In the genomic region with DNA sequence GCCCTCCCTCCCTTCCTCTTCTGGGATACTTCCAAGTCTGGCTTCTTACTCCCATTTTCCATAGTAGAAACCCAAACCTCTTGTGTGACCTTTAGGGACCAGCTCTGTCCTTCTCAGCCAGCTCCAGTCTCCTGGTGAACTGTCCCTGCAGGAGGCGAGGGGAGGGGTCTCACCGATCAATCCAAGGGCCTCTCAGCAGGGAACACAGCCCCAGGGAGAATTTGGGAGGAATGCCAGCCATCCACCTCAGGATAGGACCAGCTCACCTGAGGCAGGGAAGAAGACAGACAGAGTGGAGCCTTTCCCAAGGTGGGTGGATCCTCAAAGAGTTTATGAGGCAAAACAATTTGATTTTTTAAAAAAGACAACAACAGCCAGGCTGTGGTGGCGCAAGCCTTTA, we compare ENCODE assay signal across 40 mouse cellular contexts. TPM values are rescaled to one million over a fixed set of nuclear protein-coding genes. Genes with fewer than 3 reads are reported as not detected.
"Had no signal": no experiment of that assay in that cellular context is flagged by ENCODE, and none has a peak within 500 bp of the region (broad histone marks: within the 10 kb centered on the region; RNA-seq: fewer than 3 reads in every experiment).

No protein-coding gene starts in this region.

- ATAC-seq: hindbrain, embryonic 16.5 days; inflammation-experienced regulatory T-cells, adult 6 months; intestine, embryonic 15.5 days; intestine, postnatal 0 days had no signal

- H3K4me1 ChIP-seq: limb, embryonic 12.5 days had no signal

- H3K9ac ChIP-seq: heart, embryonic 12.5 days; hindbrain, embryonic 12.5 days; hindbrain, embryonic 14.5 days; intestine, embryonic 15.5 days; limb, embryonic 12.5 days; liver, embryonic 13.5 days; liver, embryonic 15.5 days had no signal

- DNase-seq: gastrocnemius, adult 2 months; gastrocnemius, postnatal 10 days; gastrocnemius, postnatal 25 days; heart, adult 2 months; heart, postnatal 10 days; heart, postnatal 4 days; kidney, adult 18-20 months; kidney, adult 8-10 months; kidney, postnatal 10 days; kidney, postnatal 25 days; kidney, postnatal 4 days; liver; liver, embryonic 13.5 days had no signal

- H3K36me3 ChIP-seq: hindbrain, embryonic 10.5 days; hindbrain, embryonic 12.5 days; intestine, embryonic 15.5 days; limb, embryonic 10.5 days; limb, embryonic 12.5 days; liver, embryonic 13.5 days; liver, embryonic 15.5 days had no signal

- H3K27ac ChIP-seq: gastrocnemius, adult 2 months; heart, adult 2 months; heart, embryonic 10.5 days; hindbrain, embryonic 10.5 days; hindbrain, embryonic 12.5 days; hindbrain, embryonic 14.5 days; intestine, embryonic 15.5 days; layer of hippocampus, adult 2 months; left cerebral cortex, adult 2 months; limb, embryonic 10.5 days; limb, embryonic 12.5 days; liver, embryonic 13.5 days; liver, embryonic 15.5 days had no signal

- H3K4me2 ChIP-seq: heart, embryonic 12.5 days; hindbrain, embryonic 12.5 days; hindbrain, embryonic 14.5 days; intestine, embryonic 15.5 days; limb, embryonic 12.5 days; liver, embryonic 11.5 days; liver, embryonic 13.5 days; liver, embryonic 15.5 days had no signal

- H3K9me3 ChIP-seq: heart, embryonic 10.5 days; heart, embryonic 12.5 days; hindbrain, embryonic 10.5 days; hindbrain, embryonic 12.5 days; intestine, embryonic 15.5 days; limb, embryonic 10.5 days; limb, embryonic 12.5 days; liver, embryonic 13.5 days; liver, embryonic 15.5 days had no signal

- H3K4me3 ChIP-seq: gastrocnemius, adult 2 months; heart, adult 2 months; heart, embryonic 10.5 days; heart, embryonic 12.5 days; hindbrain, embryonic 10.5 days; hindbrain, embryonic 12.5 days; intestine, embryonic 15.5 days; layer of hippocampus, adult 2 months; left cerebral cortex, adult 2 months; limb, embryonic 10.5 days; limb, embryonic 12.5 days; liver, embryonic 13.5 days; liver, embryonic 15.5 days had no signal

RNA-seq across cellular contexts. Expression of gene Dnajb8, which starts 11.9 kb away (rescaled TPM):
- total RNA-seq: gastrocnemius, adult 2 months; gastrocnemius, postnatal 10 days; gastrocnemius, postnatal 25 days; gastrocnemius, postnatal 4 days; granulocyte monocyte progenitor cell, adult 5-6 weeks; heart, adult 2 months; heart, postnatal 10 days; heart, postnatal 25 days; heart, postnatal 4 days; layer of hippocampus, adult 2 months; layer of hippocampus, postnatal 10 days; layer of hippocampus, postnatal 25 days; left cerebral cortex, adult 2 months; left cerebral cortex, postnatal 14 days; left cerebral cortex, postnatal 36 days had no signal
- polyA plus RNA-seq: heart, embryonic 10.5 days; heart, embryonic 12.5 days; heart, embryonic 14.5 days; heart, embryonic 16.5 days; hindbrain, embryonic 10.5 days; hindbrain, embryonic 12.5 days; hindbrain, embryonic 14.5 days; hindbrain, embryonic 16.5 days; inflammation-experienced regulatory T-cells, adult 6 months; intestine, embryonic 15.5 days; intestine, postnatal 0 days; kidney, embryonic 14.5 days; kidney, embryonic 16.5 days; limb, embryonic 10.5 days; limb, embryonic 12.5 days; limb, embryonic 14.5 days; liver, embryonic 11.5 days; liver, embryonic 13.5 days; liver, embryonic 15.5 days had no signal

RNA-seq across cellular contexts. Expression of gene Gata2, which starts 16.5 kb away (rescaled TPM):
- polyA plus RNA-seq: inflammation-experienced regulatory T-cells, adult 6 months had no signal
